Mouse (Mus musculus) CH12.LX (cell line): ENCODE measurements around the gene Blnk. TPM values are rescaled to one million over a fixed set of nuclear protein-coding genes. Genes with fewer than 3 reads are reported as not detected.

ENCODE experiments used
- DNase-seq: peaks from one replicate; pipeline ENCODE4 v3.0.0-alpha.2; 2013; ENCODE audit errors: extremely low read depth
- H3K27ac ChIP-seq: 2 replicates; pipeline ENCODE4 v1.5.1; 2012; ENCODE audit warnings: low read depth, mild to moderate bottlenecking, control low read depth, moderate library complexity; ENCODE audit not compliant: insufficient read depth
- H3K27me3 ChIP-seq: replicated peaks from 2 replicates; pipeline ENCODE3; 2012; ENCODE audit warnings: inconsistent platforms
- H3K36me3 ChIP-seq, 2 experiments: replicated peaks in 1 of 2; 2 replicates each; pipeline versions ENCODE3 to v1.6.1; 2012; ENCODE audit warnings: inconsistent platforms in 1 of 2, low read length in 1 of 2, mild to moderate bottlenecking in 1 of 2, mixed read lengths in 1 of 2, moderate library complexity in 1 of 2; ENCODE audit not compliant: control insufficient read depth in 1 of 2, insufficient read depth in 1 of 2
- H3K4me1 ChIP-seq, 2 experiments: 2 replicates each; pipeline ENCODE4 v1.6.1; 2012; ENCODE audit warnings: inconsistent platforms in 1 of 2, moderate library complexity in 1 of 2; ENCODE audit not compliant: insufficient read depth in 2 of 2, control insufficient read depth in 1 of 2
- H3K4me2 ChIP-seq: 2 replicates; pipeline ENCODE4 v1.6.1; 2012; ENCODE audit warnings: low read depth, mild to moderate bottlenecking, control low read depth; ENCODE audit not compliant: poor library complexity, insufficient read depth, severe bottlenecking
- H3K4me3 ChIP-seq, 3 experiments: fragments of 150-350 bp in 1 of 3; sonication (generic) in 1 of 3; replicated peaks in 1 of 3; 2 replicates each; pipeline versions ENCODE3 to v1.5.1; 2011 to 2012; ENCODE audit warnings: low read depth in 2 of 3, low read length in 2 of 3, mild to moderate bottlenecking in 2 of 3, moderate library complexity in 2 of 3, control low read depth in 1 of 3, improper control_type of control experiment in 1 of 3, inconsistent platforms in 1 of 3, mixed read lengths in 1 of 3; ENCODE audit not compliant: poor library complexity in 1 of 3
- H3K79me2 ChIP-seq: replicated peaks from 2 replicates; pipeline ENCODE4 v1.6.1; 2012; ENCODE audit warnings: mild to moderate bottlenecking, moderate library complexity; ENCODE audit not compliant: control insufficient read depth, poor library complexity, insufficient read depth, severe bottlenecking; ENCODE audit errors: extremely low read depth
- H3K9ac ChIP-seq: 2 replicates; pipeline ENCODE4 v1.6.1; 2012; ENCODE audit warnings: low read depth, mild to moderate bottlenecking, control low read depth, moderate library complexity; ENCODE audit not compliant: insufficient read depth
- H3K9me3 ChIP-seq: replicated peaks from 2 replicates; pipeline ENCODE3; 2012; ENCODE audit warnings: low read length, inconsistent platforms, mixed read lengths
- BHLHE40 ChIP-seq: IDR thresholded peaks from 2 replicates; pipeline ENCODE4 v1.6.1; 2011; ENCODE audit warnings: mild to moderate bottlenecking, low read depth, low read length, improper control_type of control experiment
- EP300 ChIP-seq: IDR thresholded peaks from 2 replicates; pipeline ENCODE4 v1.6.1; 2011; ENCODE audit warnings: low read length, improper control_type of control experiment
- ETS1 ChIP-seq: conservative IDR thresholded peaks from 2 replicates; pipeline ENCODE4 v1.6.1; 2012; ENCODE audit warnings: low read depth, mild to moderate bottlenecking, inconsistent platforms, low read length, improper control_type of control experiment, moderate library complexity
- GABPA ChIP-seq: IDR thresholded peaks from 2 replicates; pipeline ENCODE4 v1.6.1; 2012; ENCODE audit warnings: low read depth, low read length, improper control_type of control experiment, inconsistent platforms; ENCODE audit not compliant: insufficient replicate concordance
- IRF4 ChIP-seq: IDR thresholded peaks from 2 replicates; pipeline ENCODE4 v1.6.1; 2014; ENCODE audit warnings: low read depth, mild to moderate bottlenecking, inconsistent platforms, low read length, improper control_type of control experiment
- JUND ChIP-seq: conservative IDR thresholded peaks from 2 replicates; pipeline ENCODE4 v1.6.1; 2011; ENCODE audit warnings: low read depth, low read length, improper control_type of control experiment
- KAT2A ChIP-seq: IDR thresholded peaks from 2 replicates; pipeline ENCODE4 v1.6.1; 2012; ENCODE audit warnings: low read length, improper control_type of control experiment, inconsistent platforms; ENCODE audit not compliant: insufficient replicate concordance
- MAFK ChIP-seq: IDR thresholded peaks from 2 replicates; pipeline ENCODE4 v1.6.1; 2011; ENCODE audit warnings: low read length, improper control_type of control experiment; ENCODE audit not compliant: insufficient replicate concordance
- MEF2A ChIP-seq: IDR thresholded peaks from 2 replicates; pipeline ENCODE4 v1.6.1; 2014; ENCODE audit warnings: low read depth, mild to moderate bottlenecking, inconsistent platforms, low read length, improper control_type of control experiment, borderline replicate concordance
- MXI1 ChIP-seq: IDR thresholded peaks from 2 replicates; pipeline ENCODE4 v1.6.1; 2011; ENCODE audit warnings: mild to moderate bottlenecking, low read depth, low read length, improper control_type of control experiment
- MYC ChIP-seq: IDR thresholded peaks from 2 replicates; pipeline ENCODE4 v1.6.1; 2011; ENCODE audit warnings: low read depth, mild to moderate bottlenecking, improper control_type of control experiment, low read length
- NRF1 ChIP-seq: IDR thresholded peaks from 2 replicates; pipeline ENCODE4 v1.6.1; 2014; ENCODE audit warnings: low read depth, mild to moderate bottlenecking, inconsistent platforms, low read length, improper control_type of control experiment, moderate library complexity
- PAX5 ChIP-seq: IDR thresholded peaks from 2 replicates; pipeline ENCODE4 v1.6.1; 2012; ENCODE audit warnings: low read length, inconsistent platforms, mixed read lengths
- POLR2A ChIP-seq: IDR thresholded peaks from 2 replicates; pipeline ENCODE4 v1.6.1; 2011; ENCODE audit warnings: low read depth, mild to moderate bottlenecking, improper control_type of control experiment, low read length
- POLR2AphosphoS2 ChIP-seq: IDR thresholded peaks from 2 replicates; pipeline ENCODE4 v1.6.1; 2011; ENCODE audit warnings: low read depth, low read length, improper control_type of control experiment
- SIN3A ChIP-seq: IDR thresholded peaks from 2 replicates; pipeline ENCODE4 v1.6.1; 2012; ENCODE audit warnings: low read length, improper control_type of control experiment, inconsistent platforms
- TCF12 ChIP-seq: IDR thresholded peaks from 2 replicates; pipeline ENCODE4 v1.6.1; 2014; ENCODE audit warnings: low read depth, mild to moderate bottlenecking, inconsistent platforms, low read length, improper control_type of control experiment
- USF2 ChIP-seq: conservative IDR thresholded peaks from 2 replicates; pipeline ENCODE4 v1.6.1; 2011; ENCODE audit warnings: low read depth, low read length, improper control_type of control experiment
- ZMIZ1 ChIP-seq: IDR thresholded peaks from 2 replicates; pipeline ENCODE4 v1.6.1; 2012; ENCODE audit warnings: low read depth, mild to moderate bottlenecking, inconsistent platforms, low read length, improper control_type of control experiment
- ZNF384 ChIP-seq: IDR thresholded peaks from 2 replicates; pipeline ENCODE4 v1.6.1; 2012; ENCODE audit warnings: low read depth, low read length, improper control_type of control experiment, inconsistent platforms
- dilution Hi-C: fragments of 300-500 bp; cut with MboI; formaldehyde crosslinking; loops from 2 replicates; pipeline ENCODE4 v1.14.3; 2020; ENCODE audit warnings: low sequenced_read_pairs; ENCODE audit not compliant: extremely low pct_unique_long_range_greater_than_20kb, extremely low pct_ligation_motif_present
- in situ Hi-C: fragments of 300-500 bp; cut with MboI; formaldehyde crosslinking; loops from 3 replicates; pipeline ENCODE4 v1.14.3; 2019; ENCODE audit warnings: low sequenced_read_pairs, low pct_ligation_motif_present, low pct_unique_long_range_greater_than_20kb, mixed read lengths
- polyA plus RNA-seq: library from polyadenylated mRNA; unstranded; fragments of >175 nt; gene quantifications from 2 replicates; pipeline ENCODE4 v1.2.1, GENCODE M21; 2012; ENCODE audit warnings: low read depth; ENCODE audit not compliant: insufficient read length
- total RNA-seq, 2 experiments: library from RNA; depleted of rRNA; stranded (reverse); fragments of 300-350 nt in 1 of 2; fragments of >200 nt in 1 of 2; gene quantifications; 2 replicates each; pipeline ENCODE4 v1.2.3; 2012 to 2014

Gene Blnk
- total and polyA plus RNA-seq, 3 experiments: 86.8 to 284 (median 101) TPM

DNA sequence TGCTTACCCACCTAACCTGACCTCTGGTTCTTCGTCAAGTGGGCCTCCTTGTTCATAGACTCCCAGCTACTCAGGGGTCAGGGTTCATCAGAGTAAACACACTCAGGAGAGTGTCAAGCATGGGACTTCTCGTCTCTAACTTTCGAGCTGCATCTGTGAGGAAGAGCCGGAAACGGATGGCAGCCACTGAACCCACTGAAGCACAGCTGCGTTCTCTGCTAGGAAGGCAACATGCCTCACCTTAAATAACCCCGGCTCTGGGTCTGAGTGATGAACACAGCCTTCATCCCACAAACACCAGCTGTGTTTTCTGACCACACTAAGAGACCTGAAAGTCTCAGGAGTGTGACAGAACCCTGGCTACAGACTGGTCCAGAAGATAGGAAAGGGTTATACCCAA lies 44.8 kb upstream of the Blnk start:
- H3K4me1 ChIP-seq: peaks cover 0 to 11% of the 10 kb centered on the region in 2 experiments; a peak in 2 of 4 replicates
- in situ Hi-C loops (loop anchor here (25.0 kb wide), 1 partner anchor 277 kb away; no protein-coding TSS in a partner anchor), dilution Hi-C loops (no loop called here)

DNA sequence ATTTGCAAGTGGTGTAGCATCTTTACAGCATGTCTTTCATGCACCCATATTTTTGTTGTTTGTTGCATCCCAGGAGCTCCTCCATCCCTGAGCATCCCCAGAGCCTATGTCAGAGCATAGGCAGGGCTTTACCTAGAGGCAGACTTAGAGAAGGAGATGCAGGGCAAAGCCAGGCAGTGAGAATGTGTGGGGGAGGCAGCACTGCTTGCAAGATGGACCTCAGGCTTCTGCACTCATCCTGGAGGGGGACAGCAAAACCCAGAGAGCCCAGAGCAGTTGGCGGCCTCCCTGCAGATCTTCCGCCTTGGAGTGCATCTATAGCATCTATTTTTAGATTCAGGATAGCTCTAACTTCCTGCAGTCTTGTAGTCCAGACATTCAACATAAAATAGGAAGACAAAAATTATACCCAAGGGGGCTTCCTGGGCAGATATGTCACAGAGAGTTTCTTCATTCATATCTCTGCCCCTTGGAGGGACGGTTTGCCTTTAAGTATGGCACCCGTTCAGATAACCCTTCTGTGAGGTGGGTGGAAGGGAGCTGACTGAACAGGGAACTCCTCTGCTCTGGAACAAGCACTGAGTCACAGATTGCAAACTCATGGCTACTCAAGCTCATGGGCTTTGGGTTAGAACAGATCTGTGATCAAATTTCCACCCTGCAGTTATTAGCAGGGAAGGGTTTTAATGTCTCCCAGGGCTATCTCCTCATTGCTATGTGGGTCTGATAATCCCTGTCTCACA lies 41.6 kb upstream of the Blnk start:
- Histone ChIP-seq H3K9me3 (no peaks in the 10 kb centered on the region), H3K4me1 (peaks cover 3 to 11% of the 10 kb centered on the region in 2 experiments; a peak in 3 of 4 replicates), H3K27ac (no peak overlapping the region), H3K4me2 (no peak overlapping the region), H3K36me3 (no peaks in the 10 kb centered on the region), H3K4me3 (no peak overlapping the region), H3K79me2 (no peaks in the 10 kb centered on the region), H3K9ac (no peak overlapping the region), H3K27me3 (peaks cover 10% of the 10 kb centered on the region)
- in situ Hi-C loops: loop anchor here (25.0 kb wide), 1 partner anchor 274 kb away; no protein-coding TSS in a partner anchor
- no peak for DNase-seq
- dilution Hi-C loops: no loop called here
- TF ChIP-seq JUND (no peak), SIN3A (no peak), KAT2A (no peak), POLR2A (no peak), ZNF384 (no peak), MAFK (no peak), POLR2AphosphoS2 (no peak), IRF4 (no peak), ETS1 (no peak), PAX5 (no peak), ZMIZ1 (no peak), BHLHE40 (no peak), MXI1 (no peak)

More for the DNA sequence above, 44.8 kb upstream of the Blnk start:
- peak; percentile 17 for DNase-seq
- no peaks in the 10 kb centered on the region for H3K79me2 ChIP-seq
- H3K9me3 ChIP-seq: no peaks in the 10 kb centered on the region
- H3K9ac ChIP-seq: no peak overlapping the region
- TF ChIP-seq NRF1 (no peak), IRF4 (0 out of 2 replicates have a peak, but pooled peaks have one; percentile 9), ETS1 (peak; percentile 43), TCF12 (peak; percentile 73; the same call in 1 of the 2 replicates), EP300 (peak; percentile 36; the same call in 1 of the 2 replicates), POLR2A (no peak), ZMIZ1 (no peak), USF2 (no peak), MEF2A (0 out of 2 replicates have a peak, but pooled peaks have one; percentile 14), MYC (0 out of 2 replicates have a peak, but pooled peaks have one; percentile 22), GABPA (no peak), ZNF384 (no peak), SIN3A (0 out of 2 replicates have a peak, but pooled peaks have one; percentile 26)
- TF ChIP-seq, all 38 proteins: peak for 7
- Histone ChIP-seq H3K4me3 (no peak overlapping the region), H3K36me3 (no peaks in the 10 kb centered on the region), H3K27ac (no peak overlapping the region), H3K4me2 (peak overlapping the region; percentile 27; the same call in 1 of the 2 replicates), H3K27me3 (peaks cover 7% of the 10 kb centered on the region)
